Mouse (Mus musculus) hindbrain, embryonic 16.5 days (tissue): ENCODE results near the gene Otoa. TPM values are rescaled to one million over a fixed set of nuclear protein-coding genes. Genes with fewer than 3 reads are reported as not detected.

ENCODE experiments used
- ATAC-seq: fragments of 200-750 bp; cut with Nextera tagmentation; 2 replicates; pipeline ENCODE4 v1.8.0; 2017; ENCODE audit warnings: moderate TSS enrichment, moderate library complexity
- H3K27ac ChIP-seq: fragments of 300-500 bp; sonication (generic); 2 replicates; pipeline ENCODE4 v1.5.1; 2014; ENCODE audit warnings: low read depth, mild to moderate bottlenecking, control low read depth, low read length, moderate library complexity
- H3K27me3 ChIP-seq: fragments of 300-500 bp; sonication (generic); replicated peaks from 2 replicates; pipeline ENCODE4 v1.6.1; 2014; ENCODE audit warnings: low read length; ENCODE audit not compliant: control insufficient read depth, insufficient read depth
- H3K36me3 ChIP-seq: fragments of 300-500 bp; sonication (generic); 2 replicates; pipeline ENCODE4 v1.6.1; 2014; ENCODE audit warnings: mild to moderate bottlenecking, low read length, moderate library complexity, mixed read lengths; ENCODE audit not compliant: control insufficient read depth, insufficient read depth
- H3K4me1 ChIP-seq: fragments of 300-500 bp; sonication (generic); 2 replicates; pipeline ENCODE4 v1.6.1; 2014; ENCODE audit warnings: low read depth, low read length; ENCODE audit not compliant: control insufficient read depth, insufficient read depth
- H3K4me2 ChIP-seq: fragments of 300-500 bp; sonication (generic); 2 replicates; pipeline ENCODE4 v1.6.1; 2014; ENCODE audit warnings: mild to moderate bottlenecking, low read length, control low read depth, moderate library complexity
- H3K4me3 ChIP-seq: fragments of 300-500 bp; sonication (generic); 2 replicates; pipeline ENCODE4 v1.5.1; 2014; ENCODE audit warnings: mild to moderate bottlenecking, low read length, control low read depth, moderate library complexity
- H3K9ac ChIP-seq: fragments of 300-500 bp; sonication (generic); 2 replicates; pipeline ENCODE4 v1.6.1; 2014; ENCODE audit warnings: low read depth, mild to moderate bottlenecking, control low read depth, low read length, moderate library complexity
- H3K9me3 ChIP-seq: fragments of 300-500 bp; sonication (generic); 2 replicates; pipeline ENCODE4 v1.6.1; 2014; ENCODE audit warnings: mild to moderate bottlenecking, low read length, moderate library complexity; ENCODE audit not compliant: control insufficient read depth
- WGBS: fragments of 180-500 bp; shearing (Covaris S2); extraction: QIAGEN DNeasy Blood & Tissue Kit; methylation state at CpG from one replicate; pipeline ENCODE4 v1.1.7; 2014; 5-methylcytosine and 5-hydroxymethylcytosine counted together
- polyA plus RNA-seq: library from polyadenylated mRNA; unstranded; fragments of >200 nt; fragmentation: Nextera tagmentation; extraction: Ambion mirVana; gene quantifications from 2 replicates; pipeline ENCODE4 v1.2.1, GENCODE M21; 2015

Otoa gene
- polyA plus RNA-seq, 1 experiment from 2014 or later, result 0.20 TPM

DNA sequence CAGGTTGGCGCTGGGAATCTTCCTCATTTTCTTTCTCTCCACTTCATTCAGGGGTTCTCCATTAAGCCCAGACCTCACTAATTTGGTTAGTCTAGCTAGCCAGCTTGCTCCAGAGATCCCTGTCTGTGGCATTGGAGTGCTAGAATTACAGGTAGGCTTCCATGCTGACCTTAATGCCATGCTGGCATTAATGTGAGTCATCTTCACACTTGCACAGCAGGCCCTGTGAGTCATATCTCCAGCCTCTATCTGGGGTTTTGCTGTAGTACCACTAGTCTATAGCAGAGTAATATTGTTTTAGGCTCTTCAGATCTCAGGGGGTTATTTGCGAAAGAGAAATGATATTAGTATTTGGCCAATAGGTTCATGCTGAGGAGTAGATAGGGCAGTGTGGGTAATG is 70.7 kb downstream of the Otoa start:
- Histone ChIP-seq H3K9me3 (no peaks in the 10 kb centered on the region), H3K9ac (no peak overlapping the region), H3K4me3 (no peak overlapping the region), H3K27me3 (no peaks in the 10 kb centered on the region), H3K27ac (no peak overlapping the region), H3K36me3 (no peaks in the 10 kb centered on the region), H3K4me2 (no peak overlapping the region), H3K4me1 (no peaks in the 10 kb centered on the region)
- ATAC-seq, result no peak
- 95% methylated on average over 2 of the region's 2 CpGs for WGBS

- Histone ChIP-seq H3K4me2 (no peak overlapping the region), H3K36me3 (no peaks in the 10 kb centered on the region), H3K9me3 (no peaks in the 10 kb centered on the region), H3K4me1 (peaks cover 5% of the 10 kb centered on the region), H3K27me3 (no peaks in the 10 kb centered on the region), H3K4me3 (no peak overlapping the region), H3K27ac (no peak overlapping the region), H3K9ac (no peak overlapping the region)
- WGBS, result 46% methylated on average over 1 of the region's 1 CpGs
- no peak for ATAC-seq
Observed at GRCm38 (mm10) chr7:121165616-121166015, 84.2 kb downstream of the Otoa start.

- WGBS, result 6% methylated on average over 6 of the region's 6 CpGs
Observed at GRCm38 (mm10) chr7:121171888-121172287, 90.4 kb downstream of the Otoa start.

DNA sequence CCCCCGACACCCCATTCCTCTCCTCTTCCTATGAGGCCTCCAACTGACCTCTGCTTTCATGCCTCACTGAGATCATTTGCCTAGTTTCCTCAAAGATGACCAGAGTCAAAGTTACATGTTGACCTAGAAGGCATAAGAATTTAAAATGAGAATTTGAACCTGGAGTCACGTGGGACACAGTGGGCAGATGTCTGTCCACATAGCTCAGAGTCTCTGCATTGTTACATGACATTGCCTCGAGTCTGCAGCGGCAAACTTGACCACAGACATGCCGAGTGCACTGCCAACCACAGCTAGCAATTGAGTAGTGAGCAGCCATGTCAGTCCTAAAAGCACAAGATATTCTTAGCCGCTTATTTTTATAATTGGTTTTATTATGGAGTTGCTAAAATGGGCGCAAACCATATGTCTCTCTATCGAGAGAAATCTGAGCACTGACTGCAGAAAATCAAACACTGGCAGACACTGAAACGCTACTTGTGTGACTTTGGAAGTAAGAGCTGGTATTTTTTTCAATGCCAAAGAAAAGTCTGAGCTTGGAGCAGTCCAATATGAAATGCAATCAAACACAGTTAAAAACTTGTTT is 105.8 kb downstream of the Otoa start:
- Histone ChIP-seq H3K4me2 (no peak overlapping the region), H3K4me1 (no peaks in the 10 kb centered on the region), H3K9me3 (no peaks in the 10 kb centered on the region), H3K36me3 (no peaks in the 10 kb centered on the region), H3K27ac (no peak overlapping the region), H3K4me3 (no peak overlapping the region), H3K9ac (no peak overlapping the region), H3K27me3 (no peaks in the 10 kb centered on the region)
- WGBS, result 85% methylated on average over 9 of the region's 9 CpGs
- no peak for ATAC-seq

More at GRCm38 (mm10) chr7:121171888-121172287, 90.4 kb downstream of the Otoa start:
- Histone ChIP-seq H3K36me3 (no peaks in the 10 kb centered on the region), H3K27ac (no peak overlapping the region), H3K4me3 (no peak overlapping the region), H3K4me1 (peaks cover 3% of the 10 kb centered on the region), H3K9me3 (no peaks in the 10 kb centered on the region), H3K9ac (no peak overlapping the region), H3K27me3 (no peaks in the 10 kb centered on the region), H3K4me2 (no peak overlapping the region)
- no peak for ATAC-seq

DNA sequence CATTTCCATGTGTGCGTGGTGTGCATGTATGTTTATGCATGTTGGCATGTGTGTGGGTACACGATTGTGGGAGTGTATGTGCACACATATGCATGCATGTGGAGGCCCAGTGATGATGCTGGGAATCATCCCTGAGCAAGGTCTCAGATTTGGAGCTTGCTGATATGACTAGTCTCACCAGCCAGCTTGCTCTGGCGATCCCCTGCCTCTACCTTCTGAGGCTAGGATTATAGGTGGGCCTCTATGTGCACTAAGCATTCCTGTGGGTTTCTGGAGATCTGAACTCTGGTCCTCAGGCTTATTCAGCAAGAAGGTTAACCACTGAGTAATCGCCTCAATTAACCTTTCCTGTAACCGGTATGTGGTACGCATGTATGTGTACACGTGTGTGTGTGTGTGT is 107.5 kb downstream of the Otoa start:
- H3K27ac ChIP-seq, result no peak overlapping the region
- H3K4me3 ChIP-seq, result no peak overlapping the region
- no peaks in the 10 kb centered on the region for H3K36me3 ChIP-seq
- WGBS, result 92% methylated on average over 7 of the region's 7 CpGs
- ATAC-seq, result no peak
- no peaks in the 10 kb centered on the region for H3K27me3 ChIP-seq
- H3K9me3 ChIP-seq, result no peaks in the 10 kb centered on the region
- no peak overlapping the region for H3K9ac ChIP-seq
- H3K4me2 ChIP-seq, result no peak overlapping the region
- H3K4me1 ChIP-seq, result no peaks in the 10 kb centered on the region

DNA sequence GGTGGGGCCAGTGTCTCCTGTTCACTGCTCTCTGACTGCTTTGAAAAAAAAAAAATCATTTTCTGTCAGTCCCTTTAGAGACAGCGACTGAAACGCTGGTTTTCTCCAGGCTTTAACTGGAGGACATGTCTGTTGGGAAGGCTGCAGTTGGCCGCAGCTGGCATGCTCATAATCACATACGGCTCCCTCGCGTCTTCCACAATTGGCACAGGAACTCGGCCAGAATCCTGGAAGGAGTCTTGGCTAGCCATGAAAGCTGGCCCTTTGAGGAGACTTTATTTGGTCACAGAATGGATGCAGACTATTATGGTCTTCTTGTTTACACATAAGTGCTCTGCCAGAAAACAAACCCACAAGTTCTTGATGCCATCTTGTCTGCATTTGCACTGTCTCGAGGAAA is 117.5 kb downstream of the Otoa start:
- Histone ChIP-seq H3K9me3 (no peaks in the 10 kb centered on the region), H3K4me1 (0 out of 2 replicates have a peak, but pooled peaks cover 3% of the 10 kb centered on the region), H3K4me2 (no peak overlapping the region), H3K27ac (no peak overlapping the region), H3K36me3 (no peaks in the 10 kb centered on the region), H3K27me3 (no peaks in the 10 kb centered on the region), H3K9ac (no peak overlapping the region), H3K4me3 (no peak overlapping the region)
- 57% methylated on average over 8 of the region's 8 CpGs for WGBS
- peak; percentile 79 for ATAC-seq

DNA sequence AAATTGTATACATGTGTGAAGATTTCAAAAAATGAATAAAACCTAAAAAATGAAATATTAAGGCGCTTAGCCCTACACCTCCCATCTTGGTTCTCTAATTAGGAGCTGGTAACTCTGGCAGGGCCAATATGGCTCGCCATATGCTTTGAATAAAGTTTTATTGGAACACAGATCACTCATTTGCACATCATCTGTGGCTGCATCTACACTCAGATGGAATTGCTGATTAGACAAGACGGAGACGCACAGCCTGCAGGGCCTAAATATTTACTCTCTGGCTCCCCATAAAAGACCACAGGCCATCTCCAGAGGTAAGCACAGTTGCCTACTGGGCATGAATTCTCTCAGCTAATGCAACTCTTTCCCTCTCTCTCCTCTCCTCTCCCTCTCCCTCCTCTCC is 130.4 kb downstream of the Otoa start:
- Histone ChIP-seq H3K4me1 (no peaks in the 10 kb centered on the region), H3K36me3 (no peaks in the 10 kb centered on the region), H3K4me2 (no peak overlapping the region), H3K27ac (no peak overlapping the region), H3K9ac (no peak overlapping the region), H3K4me3 (no peak overlapping the region), H3K27me3 (no peaks in the 10 kb centered on the region), H3K9me3 (no peaks in the 10 kb centered on the region)
- WGBS, result 87% methylated on average over 4 of the region's 4 CpGs
- no peak for ATAC-seq

Other genes with a start within 250 kb of the Otoa start
- 37.4 and 40.3 TPM in 2 replicates for gene Eef2k, start 238.8 kb upstream of the Otoa start, polyA plus RNA-seq
- 24.0 and 27.2 TPM in 2 replicates for gene Polr3e, start 163.9 kb upstream of the Otoa start, polyA plus RNA-seq
- 14.7 and 15.3 TPM in 2 replicates for gene Cdr2, start 99.3 kb upstream of the Otoa start, polyA plus RNA-seq
- 0.35 TPM in 1 of 2 replicates, not detected in the other for gene Mfsd13b, start 99.1 kb upstream of the Otoa start, polyA plus RNA-seq
- 167 and 175 TPM in 2 replicates for gene Mettl9, start 47.2 kb upstream of the Otoa start, polyA plus RNA-seq
- gene Igsf6, start 7.1 kb upstream of the Otoa start, polyA plus RNA-seq, result 1.0 and 1.2 TPM in 2 replicates